Mouse (Mus musculus) heart, adult 9 months (tissue): ENCODE results near the gene Runx2.

Experiments
- DNase-seq, 2 experiments: peaks; one replicate each; pipeline ENCODE4 v3.0.0; 2022; ENCODE audit warnings: low spot score in 2 of 2

Runx2 gene

DNA sequence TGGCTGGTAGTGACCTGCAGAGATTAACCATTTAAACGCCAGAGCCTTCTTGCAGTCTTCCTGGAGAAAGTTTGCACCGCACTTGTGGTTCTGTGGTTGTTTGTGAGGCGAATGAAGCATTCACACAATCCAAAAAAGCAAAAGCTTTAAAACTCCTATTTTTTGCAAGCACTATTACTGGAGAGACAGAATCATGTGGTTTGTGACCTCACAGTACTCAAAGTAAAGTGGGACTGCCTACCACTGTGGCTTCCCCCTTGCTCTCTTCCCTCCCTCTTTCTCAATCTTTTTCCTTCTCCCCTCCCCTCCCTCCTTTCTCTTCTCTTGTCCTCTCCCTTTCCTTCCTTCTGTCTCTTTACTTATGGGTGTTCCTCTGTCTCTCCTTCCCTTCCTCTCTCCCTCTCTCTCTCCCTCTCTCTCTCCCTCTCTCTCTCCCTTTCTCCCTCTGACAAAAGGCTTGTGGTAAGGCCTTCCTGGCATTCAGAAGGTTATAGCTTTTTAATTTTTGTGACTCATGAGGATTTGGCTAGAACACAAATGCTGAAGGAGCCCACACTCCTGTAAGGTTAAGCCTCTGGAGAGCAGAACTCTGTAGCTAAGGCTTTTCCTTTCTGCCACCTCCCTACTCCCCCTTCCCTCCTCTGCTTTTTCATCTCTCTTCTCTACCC lies at the start of gene Runx2:
TSS of gene Runx2 (minus strand) at position 290 of the 668 bp plus-strand sequence.
- no peak for DNase-seq

DNA sequence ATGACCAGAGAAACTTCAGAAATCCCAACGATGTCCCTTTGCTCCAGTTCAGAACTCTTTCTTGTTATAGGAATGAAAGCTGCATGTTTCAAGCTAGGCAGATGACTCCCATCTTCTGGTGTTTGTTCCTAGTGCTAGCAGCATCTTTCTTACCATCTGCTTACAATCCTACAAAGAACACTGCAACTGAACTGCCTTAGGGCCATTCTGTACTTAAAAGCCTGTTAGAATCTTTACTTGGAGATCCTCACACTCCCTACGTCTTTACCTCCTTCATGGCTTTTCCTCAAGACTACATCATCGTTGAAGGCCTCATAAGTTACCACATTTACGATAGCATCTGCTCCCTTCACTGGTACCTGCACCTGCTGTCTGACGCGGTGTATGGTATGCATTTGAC lies 48.6 kb upstream of the Runx2 start:
- no peak for DNase-seq

DNA sequence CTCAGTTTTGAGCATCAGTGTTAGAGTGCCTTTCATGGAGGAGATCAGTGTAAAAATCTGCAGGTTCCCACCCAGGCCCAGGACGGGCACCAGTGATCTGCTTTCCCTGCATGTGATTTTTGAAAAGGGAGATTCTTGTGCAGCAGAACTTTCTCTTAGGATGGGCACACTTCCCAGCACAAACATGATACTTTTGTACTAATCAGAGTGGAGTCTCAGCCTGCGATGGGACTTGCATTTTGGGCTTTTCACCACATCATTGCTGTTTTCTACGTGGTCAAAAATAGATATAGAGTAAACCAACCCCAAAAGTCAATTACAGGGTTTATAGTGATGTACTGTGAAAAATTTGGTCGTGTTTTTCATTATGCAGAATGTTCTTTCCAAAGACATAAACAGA lies 27.6 kb upstream of the Runx2 start:
- DNase-seq, result no peak

DNA sequence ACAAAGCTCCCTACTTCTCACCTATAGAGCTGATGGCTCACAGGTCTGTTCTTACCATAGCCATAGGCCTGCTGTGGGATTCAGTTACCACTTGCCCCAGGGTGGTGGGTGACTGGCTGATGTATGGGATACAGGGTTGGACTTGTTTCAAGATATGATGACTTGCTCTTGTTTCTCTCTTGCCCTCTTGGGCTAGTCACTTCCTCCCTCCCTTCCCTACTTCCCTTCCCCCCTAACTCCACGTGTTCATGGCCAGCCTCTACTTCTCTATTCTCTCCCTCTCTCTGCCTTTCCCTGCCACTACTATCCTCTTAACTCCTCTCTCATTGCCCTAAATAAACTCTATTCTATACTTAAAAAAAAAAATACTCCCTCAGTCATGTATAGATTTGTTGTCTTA lies 16.6 kb upstream of the Runx2 start:
- no peak for DNase-seq

DNA sequence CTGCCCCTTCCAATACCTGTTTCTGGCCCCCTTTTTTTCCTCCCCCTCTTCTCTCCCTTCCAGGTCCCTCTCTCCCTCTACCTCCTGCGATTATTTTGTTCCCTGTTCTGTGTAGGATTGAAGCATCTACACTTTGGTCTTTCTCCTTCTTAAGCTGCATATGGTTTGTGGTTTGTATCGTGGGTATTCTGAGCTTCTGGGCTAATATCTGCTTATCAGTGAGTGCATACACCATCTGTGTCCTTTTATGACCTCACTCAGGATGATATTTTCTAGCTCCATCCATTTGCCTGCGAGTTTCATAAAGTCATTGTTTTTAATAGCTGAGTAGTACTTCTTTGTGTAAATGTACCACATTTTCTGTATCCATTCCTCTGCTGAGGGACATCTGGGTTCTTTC lies 15.0 kb upstream of the Runx2 start:
- DNase-seq, result no peak

DNA sequence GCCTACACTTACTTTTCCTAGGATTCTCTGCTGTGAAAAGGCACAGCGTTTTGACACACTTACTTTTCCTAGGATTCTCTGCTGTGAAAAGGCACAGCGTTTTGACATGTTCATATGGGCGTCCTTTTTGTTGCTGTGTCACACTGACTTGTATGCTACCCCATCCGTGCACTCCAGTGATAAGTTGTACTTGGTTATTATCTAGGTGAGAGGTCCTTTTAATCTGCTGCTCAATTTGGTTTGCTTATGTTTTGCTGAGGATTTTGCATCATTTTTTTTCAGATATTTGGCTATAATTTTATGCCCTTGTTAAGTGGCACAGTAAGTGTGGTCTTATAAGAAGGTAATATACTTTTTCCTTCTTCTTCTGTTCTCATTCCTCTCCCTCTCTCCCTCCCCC lies 13.4 kb upstream of the Runx2 start:
- no peak for DNase-seq

DNA sequence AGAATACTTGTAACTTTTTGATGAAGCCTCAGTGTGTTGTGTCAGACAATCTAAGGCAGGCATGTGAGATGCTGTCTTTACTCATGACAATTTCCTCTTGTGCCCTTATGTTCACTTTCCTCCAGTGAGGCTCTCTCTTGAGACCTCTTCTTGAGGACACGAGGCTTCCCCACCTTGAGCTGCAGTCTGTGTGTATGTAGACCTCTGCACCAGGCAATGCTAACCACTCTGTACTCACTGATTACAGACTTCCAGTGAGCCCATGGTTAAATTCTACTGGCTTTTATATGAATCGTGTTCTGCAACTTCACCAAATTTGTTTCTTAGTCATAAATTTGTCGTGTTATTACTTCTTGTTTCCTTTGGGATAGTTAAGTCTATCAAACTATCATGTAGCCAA lies 12.5 kb upstream of the Runx2 start:
- no peak for DNase-seq

DNA sequence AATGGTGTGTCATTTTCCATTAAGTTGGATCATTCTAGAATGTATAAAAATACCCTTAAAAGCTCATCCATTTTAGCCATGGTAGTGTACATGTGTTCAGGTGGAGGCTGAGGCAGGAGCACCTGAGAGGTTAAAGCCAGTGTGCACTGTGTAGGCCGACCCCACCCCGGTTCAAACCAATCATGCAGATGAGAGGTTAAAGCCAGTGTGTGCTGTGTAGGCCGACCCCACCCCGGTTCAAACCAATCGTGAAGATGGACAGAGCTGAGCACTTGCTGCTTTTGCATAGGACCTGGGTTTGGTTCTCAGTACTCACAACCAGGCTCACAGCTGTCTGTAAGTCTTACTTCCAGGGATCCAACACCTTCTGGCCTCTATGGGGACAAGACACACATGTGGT lies 7.3 kb upstream of the Runx2 start:
- DNase-seq, result no peak

DNA sequence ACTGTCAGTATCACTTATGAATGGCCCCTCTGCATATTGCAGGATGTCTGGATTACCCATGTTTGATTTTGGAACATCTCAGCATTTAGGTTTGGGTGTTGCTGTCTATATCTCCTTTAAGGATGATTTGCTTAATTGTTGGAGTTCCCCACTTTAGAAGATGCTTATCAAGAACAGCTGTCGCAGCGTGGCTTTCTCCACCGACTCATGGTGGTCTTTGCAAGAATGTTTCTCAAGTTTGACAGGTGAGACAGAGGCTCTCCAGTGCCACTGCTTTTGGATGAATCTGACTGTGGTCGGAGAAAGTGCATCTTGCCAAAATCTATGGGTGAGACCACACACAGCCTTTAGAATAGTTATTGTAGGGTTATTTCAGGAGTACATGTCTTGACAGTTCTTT lies 5.2 kb upstream of the Runx2 start:
- no peak for DNase-seq

DNA sequence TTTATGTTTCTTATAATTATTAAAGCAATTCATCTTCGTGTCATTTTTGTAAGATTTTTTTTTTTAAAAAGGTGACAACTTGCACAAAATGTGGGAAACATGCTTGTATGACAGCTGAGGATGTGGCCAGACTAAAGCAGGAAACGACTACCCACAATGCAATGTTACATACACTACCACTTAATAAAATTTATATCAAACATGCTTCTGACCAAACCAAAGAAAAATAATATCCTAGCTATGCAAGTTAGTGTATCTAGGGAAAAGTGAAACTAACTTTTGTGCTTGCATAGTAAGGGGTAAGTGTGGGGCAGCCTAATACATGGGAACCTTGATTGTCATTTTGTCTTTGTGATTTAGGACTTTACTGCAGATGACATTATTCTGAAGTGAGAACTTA lies 4.2 kb upstream of the Runx2 start:
- DNase-seq, result no peak

DNA sequence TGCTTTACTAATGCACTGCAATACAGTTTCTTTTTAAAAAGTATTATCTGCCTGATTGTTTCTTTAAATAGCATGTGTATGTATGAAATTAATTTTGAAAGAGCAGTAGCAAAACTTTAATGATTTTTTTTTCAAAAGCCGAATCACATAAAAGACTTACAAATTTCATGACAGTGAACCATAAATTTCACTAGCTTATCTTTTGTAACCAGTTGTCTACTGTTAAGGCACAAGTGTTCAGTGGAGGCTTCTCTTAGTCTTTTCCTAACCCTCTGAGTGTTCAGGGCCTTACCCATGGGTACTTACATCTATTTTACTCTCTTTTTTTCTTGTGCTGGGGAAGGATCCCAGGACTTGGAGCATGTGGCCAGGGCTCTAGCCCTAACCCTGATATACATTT lies 7.6 kb downstream of the Runx2 start:
- DNase-seq, result no peak

DNA sequence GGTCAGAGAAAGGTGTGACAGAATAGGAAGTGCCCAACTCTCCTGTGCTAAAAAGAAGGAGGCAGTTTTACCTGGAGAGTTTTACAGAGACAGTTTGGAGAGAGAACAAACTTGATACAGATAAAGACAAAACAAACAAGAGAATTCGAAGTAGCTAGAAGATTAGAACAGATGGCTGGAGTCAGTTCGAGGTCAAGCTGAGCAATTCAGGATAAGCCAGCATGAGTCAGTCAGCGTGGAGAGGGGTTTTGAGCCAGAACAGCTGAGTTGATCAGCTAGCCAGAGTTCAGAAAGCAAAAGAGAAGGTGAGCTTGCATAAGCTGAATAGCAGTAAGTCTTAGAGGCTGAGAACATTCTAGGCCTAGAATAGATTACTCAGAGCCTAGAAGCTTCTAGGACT lies 17.3 kb downstream of the Runx2 start:
- DNase-seq, result peak in 1 of 2 experiments; percentile 6

DNA sequence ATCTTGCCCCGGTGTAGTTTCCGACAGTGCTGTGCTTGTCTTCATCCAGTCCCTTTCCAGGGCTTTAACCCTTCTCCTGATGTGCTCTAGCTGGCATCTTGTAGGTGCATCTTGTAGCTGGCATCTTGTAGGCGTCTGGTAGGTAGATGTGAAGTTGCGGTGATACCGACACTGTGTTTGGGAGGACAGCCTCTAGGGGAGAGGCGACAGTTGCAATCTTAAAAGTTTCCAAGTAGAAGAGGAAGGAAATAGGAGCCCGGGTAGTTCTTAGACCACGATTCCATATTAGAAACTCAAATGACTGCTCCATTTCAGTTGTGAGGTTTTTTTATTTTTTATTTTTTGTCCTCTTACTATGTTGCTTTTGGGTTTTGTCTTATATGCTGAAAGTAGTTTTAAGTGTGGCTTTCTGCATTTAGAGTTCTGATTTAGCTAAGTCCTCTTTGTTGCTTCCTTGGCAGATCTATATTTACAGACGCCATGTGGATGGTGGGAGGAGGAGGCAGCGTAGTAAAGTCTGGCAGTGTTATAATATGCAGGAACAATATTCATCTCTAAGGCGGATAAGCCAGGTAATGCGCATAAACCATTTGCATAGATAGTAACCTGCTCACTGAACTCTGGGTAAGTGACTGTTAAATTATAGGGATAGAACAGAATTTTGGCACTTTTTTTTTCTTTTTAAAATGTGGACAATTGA lies 22.2 kb downstream of the Runx2 start:
- DNase-seq, result no peak

DNA sequence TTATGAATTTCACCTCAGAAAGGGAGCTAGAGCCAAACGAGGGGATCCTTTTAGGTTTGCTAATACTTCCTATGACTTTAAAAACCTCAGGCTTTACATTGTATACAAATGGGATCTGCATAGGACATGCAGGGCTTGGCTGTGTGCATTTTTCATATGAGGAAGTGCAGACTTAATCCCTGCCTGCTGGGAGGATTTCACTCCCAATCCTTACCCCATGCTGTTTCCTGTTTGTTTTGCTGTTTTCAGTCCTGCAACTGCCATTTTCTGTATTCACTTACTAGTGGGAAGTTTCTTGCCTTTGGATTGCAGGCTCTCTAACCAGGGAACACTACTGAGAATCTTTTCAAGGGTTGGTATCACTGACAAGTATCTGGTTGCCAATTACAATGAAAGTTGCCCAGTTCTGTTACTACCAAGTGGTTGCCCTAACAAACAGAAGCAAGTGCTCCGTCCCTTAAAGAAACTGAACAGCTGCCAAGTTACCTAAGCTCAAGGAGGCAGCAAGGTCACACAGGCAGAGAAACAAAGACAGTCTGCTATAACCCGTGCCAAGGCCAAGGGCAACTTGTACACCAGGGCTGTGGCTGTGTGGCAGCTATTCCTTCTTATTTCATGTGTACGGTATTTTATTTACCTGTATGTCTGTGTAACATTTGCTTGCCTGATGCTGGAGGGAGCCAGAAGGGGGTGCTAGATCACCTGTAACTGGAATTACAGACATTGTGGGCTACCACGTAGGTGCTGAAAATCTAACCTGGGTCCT lies 25.4 kb downstream of the Runx2 start:
- peak in 1 of 2 experiments; percentile 3 for DNase-seq

DNA sequence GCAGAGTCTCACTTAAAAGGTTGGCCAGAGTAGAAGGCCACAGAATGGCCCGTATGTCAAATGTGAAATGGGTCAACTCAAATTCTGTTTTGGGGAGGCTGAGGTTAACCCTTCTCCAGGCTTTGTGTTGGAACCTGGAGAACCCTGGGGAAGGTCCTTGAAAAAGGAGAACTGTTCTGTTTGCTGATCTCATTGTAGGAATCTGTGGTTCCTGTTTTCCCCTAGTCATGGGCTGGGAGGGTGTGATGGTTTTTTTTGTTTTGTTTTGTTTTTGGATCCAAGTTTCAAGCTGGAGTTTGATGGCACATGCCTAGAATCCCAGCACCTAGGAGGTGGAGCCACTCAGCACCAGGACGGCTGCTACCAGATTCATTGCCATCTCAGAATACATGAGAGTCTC lies 31.5 kb downstream of the Runx2 start:
- DNase-seq, result no peak

DNA sequence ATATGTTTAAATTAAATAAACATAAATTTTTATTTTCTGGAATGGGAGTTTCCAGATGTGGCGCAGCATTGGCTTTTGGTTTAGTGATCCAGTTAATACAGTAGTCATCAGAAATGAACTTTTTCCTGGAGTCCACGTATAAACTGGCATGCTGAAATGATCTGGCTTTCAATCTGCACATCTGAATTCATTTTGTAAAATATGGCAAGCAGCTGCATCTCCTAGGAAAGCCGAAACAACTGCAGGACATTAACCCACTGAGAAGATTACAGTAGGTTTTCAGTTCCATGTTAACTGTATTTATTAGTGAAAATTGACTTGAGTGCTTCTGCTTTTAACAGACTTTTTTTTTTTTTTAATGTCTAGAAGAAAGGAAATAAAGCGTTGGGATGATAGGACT lies 32.2 kb downstream of the Runx2 start:
- DNase-seq, result no peak

DNA sequence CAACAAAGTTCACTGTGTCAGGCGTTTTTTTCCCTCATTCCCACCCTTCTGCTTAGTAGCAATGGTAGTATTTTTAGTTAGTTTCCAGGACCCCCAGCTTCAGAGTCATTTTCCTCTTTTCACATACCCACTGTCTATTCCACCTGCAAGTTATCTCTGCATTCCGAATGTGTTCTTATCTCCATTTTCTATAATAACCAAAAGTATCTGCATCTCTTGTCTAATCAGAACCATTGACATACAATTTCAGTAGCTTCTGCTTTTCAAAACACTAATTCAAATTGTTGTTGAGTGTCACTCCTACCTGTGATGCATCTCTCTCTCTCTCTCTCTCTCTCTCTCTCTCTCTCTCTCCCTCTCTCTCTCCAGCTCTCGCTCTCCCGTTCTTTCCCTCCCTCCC lies 34.2 kb downstream of the Runx2 start:
- no peak for DNase-seq

DNA sequence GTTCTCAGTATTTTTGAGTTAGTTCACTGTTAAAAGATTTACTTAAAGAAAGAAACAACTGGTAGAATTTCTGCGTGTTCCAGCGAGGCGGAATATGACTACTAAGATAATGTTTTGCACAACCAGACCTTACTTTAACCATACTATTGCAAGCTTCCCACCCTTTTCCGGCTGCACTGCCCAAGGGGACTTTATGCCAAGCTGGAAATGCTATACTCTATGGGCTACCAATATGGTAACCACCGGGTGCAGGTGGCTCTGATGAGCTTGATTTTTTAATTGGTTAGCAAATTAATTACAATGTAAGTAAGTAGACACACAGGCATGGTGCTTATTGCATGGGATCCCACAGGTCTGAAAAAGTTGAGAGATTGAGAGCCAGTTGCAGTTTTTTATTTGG lies 36.5 kb downstream of the Runx2 start:
- DNase-seq, result no peak

DNA sequence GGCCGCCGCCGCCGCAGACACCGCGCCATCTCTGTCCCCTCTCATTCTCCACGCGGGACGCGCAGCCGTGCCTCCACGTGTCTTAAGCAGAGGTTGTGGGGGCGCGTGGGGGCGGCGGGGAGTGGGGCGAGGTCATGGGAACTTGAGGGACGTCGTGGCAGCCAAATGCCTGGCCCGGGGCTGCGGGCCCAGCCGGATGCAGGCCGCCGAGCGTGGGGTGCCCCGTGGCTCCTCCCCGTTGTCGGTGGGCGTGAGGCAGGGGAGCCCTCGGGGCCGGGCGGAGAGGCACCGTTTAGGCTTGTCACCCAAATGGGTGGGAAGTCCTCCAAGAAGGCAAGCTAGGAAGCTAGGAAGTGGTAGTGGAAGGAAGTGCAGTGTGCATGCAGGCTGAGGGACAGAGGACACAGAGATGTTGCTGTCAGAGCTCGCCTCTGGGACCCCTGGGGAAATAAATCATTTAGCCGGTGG lies 37.2 kb downstream of the Runx2 start:
- peak; percentile 67 to 72 for DNase-seq

DNA sequence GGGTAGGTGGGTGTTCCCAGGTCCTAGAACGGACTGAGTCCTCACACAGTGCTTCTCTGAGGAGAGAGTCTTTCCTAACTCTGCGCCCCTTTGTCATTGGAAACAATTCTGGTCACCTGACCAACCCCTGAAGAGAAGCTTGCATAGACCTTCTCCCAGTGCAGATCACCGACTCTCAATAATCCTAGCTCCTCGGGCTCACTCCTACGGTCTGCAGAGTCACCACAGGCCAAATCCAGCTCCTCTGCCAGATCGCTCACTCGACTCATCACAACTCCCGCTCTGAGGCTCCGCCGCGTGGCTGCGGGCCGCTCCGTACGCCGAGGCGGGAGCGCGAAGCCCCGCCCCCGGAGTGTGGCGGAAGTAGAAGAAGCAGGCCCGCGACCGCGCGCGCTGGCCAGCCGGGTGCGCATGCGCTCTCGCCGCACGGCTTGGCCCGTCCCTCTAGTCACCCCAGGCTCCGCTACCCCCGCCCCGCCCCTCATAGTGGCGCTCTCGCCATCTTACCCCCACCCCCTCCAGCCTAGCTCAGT lies 37.8 kb downstream of the Runx2 start, which contains the start of gene Supt3:
TSS of gene Supt3 (plus strand) at position 415 of the 533 bp plus-strand sequence.
- DNase-seq, result peak; percentile 92 to 95

DNA sequence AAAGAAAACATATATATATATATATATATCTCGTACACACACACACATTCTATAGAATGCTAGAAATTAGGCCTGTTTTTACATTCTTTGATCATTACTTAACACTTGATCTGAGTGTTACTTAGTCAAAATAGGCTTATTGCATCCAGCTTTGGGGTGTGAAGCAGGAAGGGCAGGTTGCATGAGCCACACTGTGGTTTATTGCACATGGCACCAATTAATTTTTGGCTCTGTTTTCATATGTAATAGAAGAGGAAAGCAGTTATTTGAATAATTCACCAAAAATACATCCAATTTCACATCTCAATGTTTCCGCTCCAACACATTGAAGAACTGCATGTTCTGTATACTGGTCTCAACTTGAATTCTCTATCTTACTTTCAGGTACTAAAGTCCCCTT lies 42.0 kb downstream of the Runx2 start:
- DNase-seq, result no peak

DNA sequence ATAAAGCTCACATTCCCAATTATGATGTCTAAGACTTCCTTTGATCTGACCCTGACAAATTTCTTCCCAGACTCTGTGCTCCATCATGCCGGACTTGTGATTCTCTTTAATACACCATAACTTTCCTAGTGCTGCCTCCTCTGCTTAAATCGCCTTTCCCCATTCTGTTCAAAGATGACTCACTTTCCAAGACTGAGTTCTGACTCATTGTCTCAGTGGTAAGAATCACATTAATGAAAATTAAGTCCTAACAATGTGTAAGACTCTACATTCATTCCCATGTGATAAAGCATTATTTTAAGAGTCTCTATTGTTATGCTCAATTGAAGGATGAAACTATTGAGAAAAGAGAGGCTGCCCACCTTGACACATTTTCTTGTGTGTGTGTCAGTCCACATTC lies 43.7 kb downstream of the Runx2 start:
- no peak for DNase-seq

DNA sequence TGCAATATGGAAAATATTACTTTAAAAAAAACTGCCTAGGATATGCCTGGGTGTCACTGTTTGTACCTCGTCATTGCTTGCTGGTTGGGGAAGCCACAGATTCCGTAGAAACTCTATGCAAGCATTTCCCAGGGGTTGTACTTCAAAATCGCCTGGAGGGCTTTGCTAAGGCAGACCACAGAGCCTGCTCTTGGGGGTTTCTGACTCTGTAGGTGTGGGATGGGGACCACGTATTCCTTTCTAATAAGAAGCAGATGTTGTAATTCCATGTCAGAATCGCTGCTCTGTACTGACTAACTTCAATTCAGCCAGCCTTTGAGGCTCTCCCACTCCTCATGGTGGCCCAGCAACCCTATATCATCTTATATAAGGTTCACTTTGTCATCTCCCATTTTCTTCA lies 46.1 kb downstream of the Runx2 start:
- no peak for DNase-seq
